Mouse (Mus musculus) hindbrain, embryonic 12.5 days (tissue): ENCODE measurements around the gene Shank2. TPM values are rescaled to one million over a fixed set of nuclear protein-coding genes. Genes with fewer than 3 reads are reported as not detected.

Source experiments
- ATAC-seq: fragments of 200-750 bp; cut with Nextera tagmentation; 2 replicates; pipeline ENCODE4 v1.8.0; 2017; ENCODE audit warnings: moderate TSS enrichment; ENCODE audit not compliant: low FRiP score
- H3K27ac ChIP-seq: fragments of 300-500 bp; sonication (generic); 2 replicates; pipeline ENCODE4 v1.5.1; 2016; ENCODE audit warnings: mild to moderate bottlenecking
- H3K27me3 ChIP-seq: fragments of 300-500 bp; sonication (generic); 2 replicates; pipeline ENCODE4 v1.6.1; 2016; ENCODE audit warnings: mild to moderate bottlenecking
- H3K36me3 ChIP-seq: fragments of 300-500 bp; sonication (generic); 2 replicates; pipeline ENCODE4 v1.6.1; 2016; ENCODE audit warnings: mild to moderate bottlenecking
- H3K4me1 ChIP-seq: fragments of 300-500 bp; sonication (generic); 2 replicates; pipeline ENCODE4 v1.6.1; 2016
- H3K4me2 ChIP-seq: fragments of 300-500 bp; sonication (generic); replicated peaks from 2 replicates; pipeline ENCODE4 v1.6.1; 2016; ENCODE audit warnings: mild to moderate bottlenecking
- H3K4me3 ChIP-seq: fragments of 300-500 bp; sonication (generic); 2 replicates; pipeline ENCODE4 v1.5.1; 2016; ENCODE audit warnings: mild to moderate bottlenecking
- H3K9ac ChIP-seq: fragments of 300-500 bp; sonication (generic); 2 replicates; pipeline ENCODE4 v1.6.1; 2016; ENCODE audit warnings: mild to moderate bottlenecking, moderate library complexity
- H3K9me3 ChIP-seq: fragments of 300-500 bp; sonication (generic); replicated peaks from 2 replicates; pipeline ENCODE4 v1.6.1; 2016; ENCODE audit warnings: mild to moderate bottlenecking
- WGBS: fragments of 180-500 bp; shearing (Covaris S2); methylation state at CpG from one replicate; pipeline ENCODE4 v1.1.7; 2016; 5-methylcytosine and 5-hydroxymethylcytosine counted together
- polyA plus RNA-seq: library from polyadenylated mRNA; unstranded; fragments of >200 nt; fragmentation: Nextera tagmentation; extraction: Ambion mirVana; gene quantifications from 2 replicates; pipeline ENCODE4 v1.2.1, GENCODE M21; 2016

Gene Shank2
- polyA plus RNA-seq, 1 experiment from 2014 or later = 3.3 TPM

GRCm38 (mm10) chr7:144299351-144299750 is 297.6 kb downstream of the Shank2 start:
- no peak for ATAC-seq
- Histone ChIP-seq H3K27me3 (no peaks in the 10 kb centered on the region), H3K4me1 (0 out of 2 replicates have a peak, but pooled peaks cover 5% of the 10 kb centered on the region), H3K9ac (no peak overlapping the region), H3K9me3 (no peaks in the 10 kb centered on the region), H3K4me3 (no peak overlapping the region), H3K36me3 (no peaks in the 10 kb centered on the region), H3K27ac (no peak overlapping the region), H3K4me2 (no peak overlapping the region)
- WGBS = 83% methylated on average over 2 of the region's 2 CpGs

- H3K36me3 ChIP-seq = no peaks in the 10 kb centered on the region
- H3K27me3 ChIP-seq = no peaks in the 10 kb centered on the region
- ATAC-seq = no peak
- H3K9me3 ChIP-seq = no peaks in the 10 kb centered on the region
- H3K9ac ChIP-seq = no peak overlapping the region
- H3K4me3 ChIP-seq = no peak overlapping the region
- H3K4me1 ChIP-seq = peaks cover 5% of the 10 kb centered on the region; the same call in 1 of the 2 replicates
- no peak overlapping the region for H3K27ac ChIP-seq
- H3K4me2 ChIP-seq = no peak overlapping the region
- 83% methylated on average over 4 of the region's 4 CpGs for WGBS
Measured at GRCm38 (mm10) chr7:144301646-144302045, 299.9 kb downstream of the Shank2 start.

GRCm38 (mm10) chr7:144302498-144302897 is 300.8 kb downstream of the Shank2 start:
- WGBS = 70% methylated on average over 5 of the region's 5 CpGs
- H3K9me3 ChIP-seq = no peaks in the 10 kb centered on the region

GRCm38 (mm10) chr7:144307853-144308409 is 306.2 kb downstream of the Shank2 start:
- Histone ChIP-seq H3K9me3 (no peaks in the 10 kb centered on the region), H3K4me1 (peaks cover 8% of the 10 kb centered on the region; the same call in 1 of the 2 replicates), H3K36me3 (no peaks in the 10 kb centered on the region), H3K27ac (no peak overlapping the region), H3K4me3 (no peak overlapping the region), H3K27me3 (no peaks in the 10 kb centered on the region), H3K9ac (no peak overlapping the region), H3K4me2 (no peak overlapping the region)
- ATAC-seq = no peak
- WGBS = 84% methylated on average over 10 of the region's 10 CpGs

More at GRCm38 (mm10) chr7:144302498-144302897, 300.8 kb downstream of the Shank2 start:
- Histone ChIP-seq H3K9ac (no peak overlapping the region), H3K4me3 (no peak overlapping the region), H3K4me2 (no peak overlapping the region), H3K36me3 (no peaks in the 10 kb centered on the region), H3K4me1 (peaks cover 6% of the 10 kb centered on the region; the same call in 1 of the 2 replicates), H3K27ac (peak overlapping the region; percentile 25), H3K27me3 (no peaks in the 10 kb centered on the region)
- 0 out of 2 replicates have a peak, but pooled peaks have one; percentile 16 for ATAC-seq

GRCm38 (mm10) chr7:144314438-144315105 is 312.8 kb downstream of the Shank2 start:
- no peaks in the 10 kb centered on the region for H3K27me3 ChIP-seq
- H3K4me2 ChIP-seq = no peak overlapping the region
- H3K4me1 ChIP-seq = peaks cover 12% of the 10 kb centered on the region
- no peaks in the 10 kb centered on the region for H3K9me3 ChIP-seq
- WGBS = 90% methylated on average over 11 of the region's 11 CpGs
- H3K36me3 ChIP-seq = no peaks in the 10 kb centered on the region
- no peak overlapping the region for H3K27ac ChIP-seq
- no peak for ATAC-seq
- no peak overlapping the region for H3K4me3 ChIP-seq
- no peak overlapping the region for H3K9ac ChIP-seq

GRCm38 (mm10) chr7:144316224-144316623 is 314.5 kb downstream of the Shank2 start:
- Histone ChIP-seq H3K27ac (no peak overlapping the region), H3K4me1 (peaks cover 12% of the 10 kb centered on the region), H3K9me3 (no peaks in the 10 kb centered on the region), H3K27me3 (no peaks in the 10 kb centered on the region), H3K9ac (no peak overlapping the region), H3K36me3 (no peaks in the 10 kb centered on the region), H3K4me3 (no peak overlapping the region), H3K4me2 (no peak overlapping the region)
- WGBS = 88% methylated on average over 6 of the region's 6 CpGs
- no peak for ATAC-seq

GRCm38 (mm10) chr7:144316797-144317196 is 315.1 kb downstream of the Shank2 start:
- ATAC-seq = peak; percentile 78
- peaks cover 12% of the 10 kb centered on the region for H3K4me1 ChIP-seq
- H3K27me3 ChIP-seq = no peaks in the 10 kb centered on the region
- WGBS = 22% methylated on average over 10 of the region's 10 CpGs
- H3K9me3 ChIP-seq = no peaks in the 10 kb centered on the region
- no peaks in the 10 kb centered on the region for H3K36me3 ChIP-seq
- H3K27ac ChIP-seq = no peak overlapping the region
- H3K4me3 ChIP-seq = no peak overlapping the region
- no peak overlapping the region; the same call in 1 of the 2 replicates for H3K9ac ChIP-seq
- H3K4me2 ChIP-seq = no peak overlapping the region

- H3K27ac ChIP-seq = no peak overlapping the region
- WGBS = 98% methylated on average over 2 of the region's 2 CpGs
- no peak for ATAC-seq
- H3K9me3 ChIP-seq = no peaks in the 10 kb centered on the region
- H3K27me3 ChIP-seq = no peaks in the 10 kb centered on the region
- no peak overlapping the region for H3K9ac ChIP-seq
- no peak overlapping the region for H3K4me2 ChIP-seq
- no peaks in the 10 kb centered on the region for H3K4me1 ChIP-seq
- H3K4me3 ChIP-seq = no peak overlapping the region
- H3K36me3 ChIP-seq = no peaks in the 10 kb centered on the region
Measured at GRCm38 (mm10) chr7:144324077-144324476, 322.3 kb downstream of the Shank2 start.

DNA sequence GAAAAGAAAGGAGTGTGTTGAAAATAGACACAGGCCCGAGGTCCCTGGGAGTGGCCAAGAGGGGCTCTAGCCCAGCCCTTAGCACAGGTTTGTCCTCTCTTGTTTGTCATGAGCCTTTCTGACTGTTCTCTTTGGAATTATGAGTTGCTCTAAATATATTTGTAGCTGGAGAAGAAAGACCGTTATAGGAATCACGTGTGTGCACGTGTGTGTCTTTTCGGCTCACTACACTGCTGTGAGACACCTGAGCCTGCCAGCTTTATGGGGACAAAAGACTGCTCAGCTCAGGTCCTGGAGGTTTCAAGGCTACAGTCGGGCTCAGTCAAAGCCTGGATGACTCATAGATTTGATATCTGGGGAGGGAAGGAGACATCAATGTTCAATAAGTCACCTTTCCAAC is 323.1 kb downstream of the Shank2 start:
- no peaks in the 10 kb centered on the region for H3K27me3 ChIP-seq
- H3K4me2 ChIP-seq = no peak overlapping the region
- no peak overlapping the region for H3K4me3 ChIP-seq
- H3K36me3 ChIP-seq = no peaks in the 10 kb centered on the region
- H3K27ac ChIP-seq = no peak overlapping the region
- ATAC-seq = no peak
- no peaks in the 10 kb centered on the region for H3K4me1 ChIP-seq
- no peak overlapping the region for H3K9ac ChIP-seq
- WGBS = 89% methylated on average over 6 of the region's 6 CpGs
- H3K9me3 ChIP-seq = no peaks in the 10 kb centered on the region

GRCm38 (mm10) chr7:144325603-144326002 is 323.9 kb downstream of the Shank2 start:
- H3K4me3 ChIP-seq = no peak overlapping the region
- no peak overlapping the region for H3K9ac ChIP-seq
- WGBS = 92% methylated on average over 10 of the region's 10 CpGs
- ATAC-seq = no peak
- H3K27me3 ChIP-seq = no peaks in the 10 kb centered on the region
- H3K4me2 ChIP-seq = no peak overlapping the region
- no peaks in the 10 kb centered on the region for H3K4me1 ChIP-seq
- H3K27ac ChIP-seq = no peak overlapping the region
- H3K9me3 ChIP-seq = no peaks in the 10 kb centered on the region
- H3K36me3 ChIP-seq = no peaks in the 10 kb centered on the region

- Histone ChIP-seq H3K9me3 (no peaks in the 10 kb centered on the region), H3K9ac (no peak overlapping the region), H3K4me3 (no peak overlapping the region), H3K27ac (no peak overlapping the region), H3K4me1 (no peaks in the 10 kb centered on the region), H3K4me2 (no peak overlapping the region), H3K36me3 (no peaks in the 10 kb centered on the region), H3K27me3 (no peaks in the 10 kb centered on the region)
- no peak for ATAC-seq
- 93% methylated on average over 2 of the region's 2 CpGs for WGBS
Measured at GRCm38 (mm10) chr7:144329403-144329890, 327.7 kb downstream of the Shank2 start.

- Histone ChIP-seq H3K36me3 (no peaks in the 10 kb centered on the region), H3K4me2 (no peak overlapping the region), H3K4me1 (no peaks in the 10 kb centered on the region), H3K9me3 (no peaks in the 10 kb centered on the region), H3K27ac (no peak overlapping the region), H3K27me3 (no peaks in the 10 kb centered on the region), H3K9ac (no peak overlapping the region), H3K4me3 (no peak overlapping the region)
- no peak for ATAC-seq
Measured at GRCm38 (mm10) chr7:144336626-144337025, 334.9 kb downstream of the Shank2 start.

DNA sequence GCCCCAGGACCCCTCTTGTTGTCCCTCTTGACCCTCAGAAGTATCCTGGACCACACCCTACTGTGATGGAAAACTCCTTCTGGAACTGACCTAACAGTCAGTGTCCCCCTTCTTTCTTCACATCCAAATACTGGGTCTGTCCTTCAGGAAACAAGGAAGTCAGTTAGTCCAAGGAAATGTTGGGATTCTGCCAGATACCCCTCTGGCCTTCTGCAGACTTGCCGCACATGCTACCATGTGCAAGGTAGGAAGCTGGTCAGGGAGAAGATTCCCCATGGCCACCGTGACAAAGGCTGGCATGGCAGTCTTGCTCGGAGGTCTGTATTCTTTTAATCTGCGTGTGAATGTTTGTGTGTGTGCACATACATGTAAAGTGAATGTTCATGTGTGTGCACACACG is 337.0 kb downstream of the Shank2 start:
- 95% methylated on average over 5 of the region's 5 CpGs for WGBS
- no peaks in the 10 kb centered on the region for H3K9me3 ChIP-seq
- H3K9ac ChIP-seq = no peak overlapping the region
- no peaks in the 10 kb centered on the region for H3K4me1 ChIP-seq
- no peak for ATAC-seq
- H3K4me3 ChIP-seq = no peak overlapping the region
- no peaks in the 10 kb centered on the region for H3K36me3 ChIP-seq
- H3K4me2 ChIP-seq = no peak overlapping the region
- no peaks in the 10 kb centered on the region for H3K27me3 ChIP-seq
- no peak overlapping the region for H3K27ac ChIP-seq
